ENCODE assay signal across 14 mouse cellular contexts in genomic region chrX:99225111-99225752, GRCm38 (mm10).
DNase-seq lines count a peak whose midpoint lies in the region; ATAC-seq and TF ChIP-seq lines count a peak whose summit lies in the region.
"Had no signal": no experiment of that assay in that cellular context is flagged by ENCODE, and none has a peak within 500 bp of the region (broad histone marks: within the 10 kb centered on the region; RNA-seq: fewer than 3 reads in every experiment).

No protein-coding gene starts in this region.

- peak; percentile 51 for ATAC-seq in heart, postnatal 0 days (ENCODE audit: insufficient read depth, low read depth)
- peak; percentile 54 for ATAC-seq in neural tube, embryonic 12.5 days (ENCODE audit: low FRiP score, low read depth)
- ATAC-seq in midbrain, embryonic 16.5 days: peak; percentile 39; the same call in 1 of the 2 replicates
- ATAC-seq: CD4-positive, CD25-positive, alpha-beta regulatory T cell, adult 4 months; intestine, embryonic 16.5 days had no signal

- TF ChIP-seq CTCF in heart, postnatal 0 days (IDR thresholded peaks at IDR 0.05; ENCODE audit: low read depth): no peak

- no peak overlapping the region for H3K9ac ChIP-seq in heart, postnatal 0 days (replicated peaks; ENCODE audit: low read depth, low read length)
- H3K9ac ChIP-seq in neural tube, embryonic 12.5 days: no peak overlapping the region
- H3K9ac ChIP-seq in midbrain, embryonic 16.5 days (ENCODE audit: low read depth, low read length): no peak overlapping the region
- H3K9ac ChIP-seq: liver, embryonic 13.5 days had no signal

- WGBS in heart, postnatal 0 days: 50% methylated on average over 7 of the region's 7 CpGs
- 72% methylated on average over 7 of the region's 7 CpGs for WGBS in neural tube, embryonic 12.5 days
- 60% methylated on average over 7 of the region's 7 CpGs for WGBS in midbrain, embryonic 16.5 days

- no peak for TF ChIP-seq EP300 in heart, postnatal 0 days (IDR thresholded peaks at IDR 0.05; ENCODE audit: low read depth)

- no peaks in the 10 kb centered on the region for H3K27me3 ChIP-seq in heart, postnatal 0 days (ENCODE audit: control insufficient read depth, insufficient read depth, low read length)
- H3K27me3 ChIP-seq in neural tube, embryonic 12.5 days (replicated peaks): peaks cover 12% of the 10 kb centered on the region
- peaks cover 13% of the 10 kb centered on the region for H3K27me3 ChIP-seq in midbrain, embryonic 16.5 days (ENCODE audit: control insufficient read depth, insufficient read depth, low read depth, low read length)

- H3K9me3 ChIP-seq in heart, postnatal 0 days (replicated peaks; ENCODE audit: control insufficient read depth, low read length): no peaks in the 10 kb centered on the region
- H3K9me3 ChIP-seq in neural tube, embryonic 12.5 days: no peaks in the 10 kb centered on the region
- H3K9me3 ChIP-seq in midbrain, embryonic 16.5 days (replicated peaks; ENCODE audit: control insufficient read depth, low read length, poor library complexity, severe bottlenecking): no peaks in the 10 kb centered on the region
- H3K9me3 ChIP-seq: liver, embryonic 13.5 days had no signal

- no peak overlapping the region for H3K4me2 ChIP-seq in heart, postnatal 0 days (ENCODE audit: low read depth, low read length)
- H3K4me2 ChIP-seq in neural tube, embryonic 12.5 days (replicated peaks): no peak overlapping the region
- no peak overlapping the region for H3K4me2 ChIP-seq in midbrain, embryonic 16.5 days (ENCODE audit: low read length)
- H3K4me2 ChIP-seq: liver, embryonic 13.5 days had no signal

- no peaks in the 10 kb centered on the region for H3K4me1 ChIP-seq in heart, postnatal 0 days (ENCODE audit: control insufficient read depth, insufficient read depth)
- H3K4me1 ChIP-seq in neural tube, embryonic 12.5 days: peaks cover 6% of the 10 kb centered on the region; the same call in 1 of the 2 replicates
- H3K4me1 ChIP-seq in midbrain, embryonic 16.5 days (ENCODE audit: control insufficient read depth, insufficient read depth, low read length): no peaks in the 10 kb centered on the region
- H3K4me1 ChIP-seq: liver, embryonic 13.5 days had no signal

- intact Hi-C loops in heart, postnatal 25 days (cut with DNase I): no loop called here
- intact Hi-C loops in heart, postnatal 10 days (cut with DNase I): no loop called here

- H3K27ac ChIP-seq in heart, postnatal 0 days (ENCODE audit: low read depth): no peak overlapping the region
- no peak overlapping the region for H3K27ac ChIP-seq in neural tube, embryonic 12.5 days
- H3K27ac ChIP-seq in midbrain, embryonic 16.5 days (ENCODE audit: low read length): no peak overlapping the region
- H3K27ac ChIP-seq: liver, embryonic 13.5 days had no signal

- no peaks in the 10 kb centered on the region for H3K36me3 ChIP-seq in heart, postnatal 0 days (replicated peaks; ENCODE audit: control insufficient read depth, insufficient read depth, low read length)
- no peaks in the 10 kb centered on the region for H3K36me3 ChIP-seq in neural tube, embryonic 12.5 days
- H3K36me3 ChIP-seq in midbrain, embryonic 16.5 days (ENCODE audit: control insufficient read depth, insufficient read depth, low read length): no peaks in the 10 kb centered on the region
- H3K36me3 ChIP-seq: liver, embryonic 13.5 days had no signal

- DNase-seq in heart, postnatal 0 days (ENCODE audit: low spot score): no peak
- no peak for DNase-seq in heart, postnatal 25 days (ENCODE audit: low spot score)
- no peak for DNase-seq in neural tube, embryonic 10.5 days (ENCODE audit: extremely low spot score, low spot score)
- DNase-seq in heart, postnatal 10 days: peak; percentile 28 to 49
- no peak for DNase-seq in layer of hippocampus, adult 11-12 months (ENCODE audit: low spot score)
- DNase-seq in testis, postnatal 10 days (ENCODE audit: low spot score): no peak
- DNase-seq: gastrocnemius, postnatal 25 days; kidney, postnatal 36 days; liver, embryonic 13.5 days; spleen, adult 18-20 months had no signal

- H3K4me3 ChIP-seq in heart, postnatal 0 days (ENCODE audit: low read depth, low read length): no peak overlapping the region
- H3K4me3 ChIP-seq in neural tube, embryonic 12.5 days: no peak overlapping the region
- H3K4me3 ChIP-seq in midbrain, embryonic 16.5 days (ENCODE audit: low read depth, low read length): no peak overlapping the region
- H3K4me3 ChIP-seq: liver, embryonic 13.5 days had no signal

Comparison
In these comparisons a context has a peak if more than half of its experiments do, and no peak if none do; other contexts are left out.
1. DNase-seq: peak in heart, postnatal 10 days (2 of 2); none in heart, postnatal 0 days (single experiment), heart, postnatal 25 days (single experiment), neural tube, embryonic 10.5 days (single experiment), layer of hippocampus, adult 11-12 months (single experiment) and testis, postnatal 10 days (single experiment).
2. Peak in every context shown above with its lines, with median percentiles within 50 percentile points of each other: ATAC-seq.